Mouse (Mus musculus): ENCODE measurements around the gene Slc39a12.

DNA sequence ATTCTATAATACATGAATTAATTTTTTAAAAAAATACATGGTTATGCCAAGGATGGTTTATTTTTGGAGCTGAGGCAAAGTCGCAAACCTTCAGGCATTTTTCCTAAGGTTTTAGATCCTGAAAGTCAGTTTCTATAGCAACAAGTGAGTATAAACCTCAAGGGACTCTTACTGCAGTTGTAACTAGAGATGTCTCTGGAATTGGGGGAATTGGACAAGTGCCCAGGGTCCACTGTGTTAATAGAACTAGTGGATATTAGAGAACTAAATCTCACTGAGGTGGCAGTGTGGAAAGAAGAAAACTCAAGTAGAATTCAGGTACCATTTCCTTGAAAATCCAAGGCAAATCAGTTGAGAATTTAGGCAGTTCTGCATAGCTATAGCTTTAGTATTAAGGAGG is 76.3 kb downstream of the Slc39a12 start:
- TF ChIP-seq CTCF (IDR thresholded peaks at IDR 0.05; ENCODE audit: borderline replicate concordance, insufficient read depth, low read length), result no peak
- no peak for TF ChIP-seq POLR2A (IDR thresholded peaks at IDR 0.05; ENCODE audit: low read depth, low read length)
